Mouse (Mus musculus) testis, adult 2 months (tissue): ENCODE results near the gene Esyt1.

Experiments used
- CTCF ChIP-seq: fragments of 200-500 bp; IDR thresholded peaks from 2 replicates; pipeline ENCODE4 v1.5.1; 2012; ENCODE audit warnings: low read depth, mild to moderate bottlenecking, inconsistent platforms, low read length, moderate library complexity; ENCODE audit not compliant: control insufficient read depth, insufficient read depth, insufficient replicate concordance
- POLR2A ChIP-seq: fragments of 200-500 bp; IDR thresholded peaks from 2 replicates; pipeline ENCODE4 v1.6.1; 2012; ENCODE audit warnings: low read depth, mild to moderate bottlenecking, inconsistent platforms, low read length, moderate library complexity; ENCODE audit not compliant: control insufficient read depth

DNA sequence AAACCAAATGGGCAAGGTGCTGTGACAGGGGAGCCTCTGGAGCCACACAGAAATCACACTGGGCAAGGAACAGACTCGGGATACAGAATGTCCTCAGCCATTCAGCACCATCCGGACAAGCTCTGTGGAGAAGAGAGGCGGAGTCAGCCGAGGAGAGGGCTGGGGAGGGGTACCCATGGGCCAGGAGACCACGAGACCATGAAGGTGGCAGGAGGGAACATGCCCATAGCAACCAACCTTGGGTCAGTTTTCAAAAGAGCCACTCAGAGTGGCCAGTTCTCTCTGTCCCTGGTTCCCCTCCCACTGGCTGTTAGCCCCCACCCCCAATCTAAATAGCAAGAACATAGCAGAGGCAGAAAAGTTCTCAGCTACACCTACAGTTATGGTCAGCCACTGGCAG is 34.8 kb downstream of the Esyt1 start:
- TF ChIP-seq POLR2A (no peak), CTCF (no peak)
